Mouse (Mus musculus): ENCODE results near the gene Irgq. TPM values are rescaled to one million over a fixed set of nuclear protein-coding genes. Genes with fewer than 3 reads are reported as not detected.

Gene Irgq
- polyA plus RNA-seq (2017; shearing (Covaris generic)): 3.6 TPM

GRCm38 (mm10) chr7:24530062-24530931 lies at the start of gene Irgq:
Irgq (plus strand) TSS chr7:24530689.

GRCm38 (mm10) chr7:24481474-24482207 lies 48.8 kb upstream of the Irgq start, which contains the start of gene Cadm4:
Cadm4 (plus strand) TSS chr7:24482023.

GRCm38 (mm10) chr7:24506838-24507725 lies 23.4 kb upstream of the Irgq start, which contains the start of gene Zfp428:
Zfp428 (plus strand) TSS chr7:24507006.

GRCm38 (mm10) chr7:24512355-24512754 lies 18.1 kb upstream of the Irgq start, which contains the start of gene AC161166.1:
AC161166.1 (minus strand) TSS chr7:24512455.

GRCm38 (mm10) chr7:24546068-24546614 lies 15.7 kb downstream of the Irgq start, which contains the start of the genes Pinlyp and Xrcc1:
Pinlyp (minus strand) TSS chr7:24546118.
Xrcc1 (plus strand) TSS chr7:24546289.

GRCm38 (mm10) chr7:24587330-24588105 lies 57.0 kb downstream of the Irgq start, which contains the start of the genes Ethe1 and Zfp575:
Ethe1 (plus strand) TSS chr7:24587543.
Zfp575 (minus strand) TSS chr7:24587641.

Other genes with a start within 250 kb of the Irgq start
- gene Zfp61, start 229.5 kb upstream of the Irgq start, polyA plus RNA-seq (2017; shearing (Covaris generic)): 12.8 TPM
- gene Zfp94, start 214.0 kb upstream of the Irgq start, polyA plus RNA-seq (2017; shearing (Covaris generic)): 1.7 TPM
- gene Tescl, start 196.8 kb upstream of the Irgq start, polyA plus RNA-seq (2017; shearing (Covaris generic)): not detected
- gene Lypd5, start 181.5 kb upstream of the Irgq start, polyA plus RNA-seq (2017; shearing (Covaris generic)): not detected
- gene Kcnn4, start 160.4 kb upstream of the Irgq start, polyA plus RNA-seq (2017; shearing (Covaris generic)): 179 TPM
- 54.1 TPM for gene Smg9, start 131.1 kb upstream of the Irgq start, polyA plus RNA-seq (2017; shearing (Covaris generic))
- gene Irgc1, start 78.4 kb upstream of the Irgq start, polyA plus RNA-seq (2017; shearing (Covaris generic)): 0.70 TPM
- 14.3 TPM for gene Plaur, start 68.2 kb upstream of the Irgq start, polyA plus RNA-seq (2017; shearing (Covaris generic))
- 0.40 TPM for gene Cadm4, start 48.7 kb upstream of the Irgq start, polyA plus RNA-seq (2017; shearing (Covaris generic))
- gene Zfp428, start 23.7 kb upstream of the Irgq start, polyA plus RNA-seq (2017; shearing (Covaris generic)): 1.0 TPM
- gene AC161166.1, start 18.2 kb upstream of the Irgq start, polyA plus RNA-seq (2017; shearing (Covaris generic)): not detected
- gene Pinlyp, start 15.4 kb downstream of the Irgq start, polyA plus RNA-seq (2017; shearing (Covaris generic)): not detected
- 49.9 TPM for gene Xrcc1, start 15.6 kb downstream of the Irgq start, polyA plus RNA-seq (2017; shearing (Covaris generic))
- 12.2 TPM for gene Ethe1, start 56.9 kb downstream of the Irgq start, polyA plus RNA-seq (2017; shearing (Covaris generic))
- 0.22 TPM for gene Zfp575, start 57.0 kb downstream of the Irgq start, polyA plus RNA-seq (2017; shearing (Covaris generic))
- gene Phldb3, start 80.1 kb downstream of the Irgq start, polyA plus RNA-seq (2017; shearing (Covaris generic)): 0.76 TPM
- gene Lypd3, start 105.9 kb downstream of the Irgq start, polyA plus RNA-seq (2017; shearing (Covaris generic)): not detected
- gene Tex101, start 146.0 kb downstream of the Irgq start, polyA plus RNA-seq (2017; shearing (Covaris generic)): not detected
- gene BC049730, start 178.6 kb downstream of the Irgq start, polyA plus RNA-seq (2017; shearing (Covaris generic)): not detected
- gene Gm4763, start 196.2 kb downstream of the Irgq start, polyA plus RNA-seq (2017; shearing (Covaris generic)): not detected
- gene Cd177, start 229.6 kb downstream of the Irgq start, polyA plus RNA-seq (2017; shearing (Covaris generic)): not detected
- gene Ceacam10, start 246.5 kb downstream of the Irgq start, polyA plus RNA-seq (2017; shearing (Covaris generic)): not detected

All from effector memory CD4-positive, alpha-beta T cell, adult 5 months (primary cell).